Mouse (Mus musculus): Measurements from ENCODE around the gene Hmg20a. TPM values are rescaled to one million over a fixed set of nuclear protein-coding genes. Genes with fewer than 3 reads are reported as not detected.
A peak's percentile ranks its signal among the peaks of the same experiment; 100 is the strongest.

Gene Hmg20a
- polyA plus RNA-seq, 1 experiment from 2014 or later, result 36.2 TPM

DNA sequence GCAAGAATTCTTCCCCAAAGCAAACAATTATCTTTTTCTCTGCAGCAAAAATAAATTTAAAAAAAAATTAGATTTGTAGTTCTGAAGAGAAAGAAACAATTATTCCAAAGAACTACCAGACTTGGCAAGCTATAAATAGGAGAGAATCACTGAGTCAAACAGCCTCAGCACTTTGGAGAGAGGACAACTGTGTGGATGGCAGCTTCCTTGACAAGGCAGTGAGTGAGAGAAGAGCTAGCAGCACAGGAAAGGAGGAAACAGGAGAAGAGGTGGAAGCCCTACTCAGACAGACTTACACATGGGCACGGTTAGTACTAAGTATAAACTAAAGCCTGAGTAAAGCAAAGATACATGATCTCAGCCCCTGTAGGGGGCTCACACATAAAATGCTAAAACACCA is 22.1 kb upstream of the Hmg20a start:
- no peak overlapping the region for H3K4me2 ChIP-seq (ENCODE audit: low read length)
- ATAC-seq (replicated peaks; ENCODE audit: low FRiP score, low read depth) (no peak), DNase-seq (ENCODE audit: low spot score) (no peak)
- no peaks in the 10 kb centered on the region for H3K27me3 ChIP-seq (ENCODE audit: insufficient read depth, low read length)
- no peak overlapping the region for H3K9ac ChIP-seq (ENCODE audit: low read depth, low read length)
- 27% methylated on average over 1 of the region's 1 CpGs for WGBS
- H3K27ac ChIP-seq, result no peak overlapping the region
- no peaks in the 10 kb centered on the region for H3K36me3 ChIP-seq (ENCODE audit: insufficient read depth, low read length)
- TF ChIP-seq CTCF (IDR thresholded peaks at IDR 0.05; ENCODE audit: low read depth), result no peak
- H3K4me3 ChIP-seq (replicated peaks; ENCODE audit: low read depth, low read length), result no peak overlapping the region
- no peaks in the 10 kb centered on the region for H3K9me3 ChIP-seq (replicated peaks; ENCODE audit: low read length)
- H3K4me1 ChIP-seq (replicated peaks; ENCODE audit: insufficient read depth, low read length), result no peaks in the 10 kb centered on the region; the same call in 1 of the 2 replicates

DNA sequence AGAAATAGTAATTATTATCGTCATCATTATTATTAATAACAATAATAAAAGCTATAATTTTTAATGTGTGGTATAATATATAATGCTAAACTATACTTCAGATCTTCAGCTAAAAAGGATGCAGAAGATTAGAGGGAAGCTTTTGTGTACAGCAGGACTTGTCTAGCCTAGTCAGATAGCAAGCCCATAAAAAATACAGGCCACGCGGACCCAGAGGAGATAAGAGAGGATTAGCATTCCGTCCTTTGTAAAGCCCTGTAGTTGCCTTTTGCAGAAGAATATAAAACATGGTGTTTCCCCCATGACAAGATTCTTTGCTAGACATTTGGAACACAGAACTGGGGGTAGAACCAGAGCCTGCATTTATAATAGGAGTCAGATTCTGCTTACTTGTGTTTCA is 13.8 kb upstream of the Hmg20a start:
- 63% methylated on average over 4 of the region's 4 CpGs for WGBS
- H3K27me3 ChIP-seq (ENCODE audit: insufficient read depth, low read length), result no peaks in the 10 kb centered on the region
- no peak for ATAC-seq (replicated peaks; ENCODE audit: low FRiP score, low read depth)

DNA sequence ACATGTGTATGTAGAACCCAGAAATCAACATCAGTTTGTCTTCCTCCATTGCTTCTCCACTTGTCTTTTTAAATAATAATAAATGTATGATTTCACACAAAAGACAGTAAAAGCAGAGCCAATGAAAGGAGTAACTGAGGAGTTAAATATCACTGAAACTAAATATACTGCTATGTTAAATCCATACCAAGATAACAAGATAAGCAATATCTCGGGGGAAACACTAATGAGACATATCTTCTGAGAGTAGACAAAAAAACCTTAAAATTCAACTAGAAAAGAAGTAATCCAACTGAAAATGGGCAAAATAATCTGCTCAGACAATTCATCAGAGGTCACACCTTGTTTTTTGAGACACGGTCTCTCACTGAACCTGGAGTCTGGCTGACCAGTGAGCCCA is 8.5 kb upstream of the Hmg20a start:
- Histone ChIP-seq H3K9me3 (replicated peaks; ENCODE audit: low read length) (no peaks in the 10 kb centered on the region), H3K36me3 (ENCODE audit: insufficient read depth, low read length) (no peaks in the 10 kb centered on the region), H3K9ac (ENCODE audit: low read depth, low read length) (no peak overlapping the region), H3K27me3 (ENCODE audit: insufficient read depth, low read length) (no peaks in the 10 kb centered on the region), H3K4me3 (replicated peaks; ENCODE audit: low read depth, low read length) (no peak overlapping the region), H3K27ac (no peak overlapping the region), H3K4me2 (ENCODE audit: low read length) (no peak overlapping the region), H3K4me1 (replicated peaks; ENCODE audit: insufficient read depth, low read length) (no peaks in the 10 kb centered on the region)
- ATAC-seq (replicated peaks; ENCODE audit: low FRiP score, low read depth) (no peak), DNase-seq (ENCODE audit: low spot score) (no peak)
- WGBS, result 78% methylated on average over 2 of the region's 2 CpGs
- TF ChIP-seq CTCF (IDR thresholded peaks at IDR 0.05; ENCODE audit: low read depth), result no peak

More for the DNA sequence above, 13.8 kb upstream of the Hmg20a start:
- no peak overlapping the region for H3K4me3 ChIP-seq (replicated peaks; ENCODE audit: low read depth, low read length)
- H3K36me3 ChIP-seq (ENCODE audit: insufficient read depth, low read length), result no peaks in the 10 kb centered on the region
- no peak overlapping the region for H3K9ac ChIP-seq (ENCODE audit: low read depth, low read length)
- H3K4me2 ChIP-seq (ENCODE audit: low read length), result no peak overlapping the region
- TF ChIP-seq CTCF (IDR thresholded peaks at IDR 0.05; ENCODE audit: low read depth), result no peak
- H3K4me1 ChIP-seq (replicated peaks; ENCODE audit: insufficient read depth, low read length), result peaks cover 5% of the 10 kb centered on the region; the same call in 1 of the 2 replicates
- H3K9me3 ChIP-seq (replicated peaks; ENCODE audit: low read length), result no peaks in the 10 kb centered on the region
- DNase-seq (ENCODE audit: low spot score), result no peak
- no peak overlapping the region for H3K27ac ChIP-seq

DNA sequence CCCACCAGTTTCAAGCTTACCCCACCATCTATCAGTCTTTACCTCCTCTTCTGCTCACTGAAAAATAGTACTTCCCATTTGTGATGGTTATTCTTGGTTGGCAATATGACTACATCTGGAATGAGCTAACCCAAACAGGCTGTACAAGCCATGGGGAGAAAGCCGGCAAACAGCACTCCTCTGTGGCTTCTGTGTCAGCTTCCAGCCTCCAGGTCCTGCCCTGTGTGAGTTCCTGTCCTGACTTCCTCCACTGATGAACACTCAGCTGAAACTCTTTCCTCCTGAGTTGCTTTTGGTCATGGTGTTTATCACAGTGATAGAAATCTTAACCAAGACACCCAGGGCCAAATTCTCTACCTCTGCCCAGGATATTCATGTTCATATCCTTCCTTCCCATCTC is 5.7 kb upstream of the Hmg20a start:
- TF ChIP-seq CTCF (IDR thresholded peaks at IDR 0.05; ENCODE audit: low read depth), result no peak
- Histone ChIP-seq H3K27ac (no peak overlapping the region), H3K4me2 (ENCODE audit: low read length) (no peak overlapping the region), H3K27me3 (ENCODE audit: insufficient read depth, low read length) (no peaks in the 10 kb centered on the region), H3K9ac (ENCODE audit: low read depth, low read length) (no peak overlapping the region), H3K9me3 (replicated peaks; ENCODE audit: low read length) (no peaks in the 10 kb centered on the region), H3K4me3 (replicated peaks; ENCODE audit: low read depth, low read length) (no peak overlapping the region), H3K4me1 (replicated peaks; ENCODE audit: insufficient read depth, low read length) (peaks cover 3% of the 10 kb centered on the region; the same call in 1 of the 2 replicates), H3K36me3 (ENCODE audit: insufficient read depth, low read length) (no peaks in the 10 kb centered on the region)
- WGBS, result 62% methylated on average over 1 of the region's 1 CpGs
- DNase-seq (ENCODE audit: low spot score), result no peak
- no peak for ATAC-seq (replicated peaks; ENCODE audit: low FRiP score, low read depth)

DNA sequence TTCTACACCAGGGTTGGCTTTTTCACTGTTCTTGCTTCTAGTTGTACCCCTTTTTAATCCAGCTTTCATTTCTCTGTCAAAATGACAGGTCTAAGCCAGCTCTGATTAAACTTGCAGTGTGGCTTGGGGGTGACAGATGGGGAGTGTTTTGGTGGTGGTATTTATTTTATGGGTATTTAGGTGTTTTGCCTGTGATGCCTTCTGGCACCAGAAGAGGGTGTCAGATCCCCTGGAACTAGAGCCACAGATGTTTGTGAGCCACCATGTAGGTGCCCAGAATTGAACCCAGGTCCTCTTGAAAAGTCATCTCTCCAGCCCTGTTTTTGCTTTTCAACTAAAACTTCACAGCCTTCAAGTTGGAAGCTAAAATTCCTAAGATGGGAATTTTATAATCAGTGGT is 4.1 kb upstream of the Hmg20a start:
- no peak overlapping the region for H3K9ac ChIP-seq (ENCODE audit: low read depth, low read length)
- ATAC-seq (replicated peaks; ENCODE audit: low FRiP score, low read depth) (no peak), DNase-seq (ENCODE audit: low spot score) (no peak)
- H3K36me3 ChIP-seq (ENCODE audit: insufficient read depth, low read length), result no peaks in the 10 kb centered on the region
- no peak overlapping the region for H3K4me2 ChIP-seq (ENCODE audit: low read length)
- H3K27ac ChIP-seq, result no peak overlapping the region
- peaks cover 3% of the 10 kb centered on the region; the same call in 1 of the 2 replicates for H3K4me1 ChIP-seq (replicated peaks; ENCODE audit: insufficient read depth, low read length)
- no peaks in the 10 kb centered on the region for H3K9me3 ChIP-seq (replicated peaks; ENCODE audit: low read length)
- peak; percentile 24; the same call in 1 of the 2 replicates for TF ChIP-seq CTCF (IDR thresholded peaks at IDR 0.05; ENCODE audit: low read depth)
- no peaks in the 10 kb centered on the region for H3K27me3 ChIP-seq (ENCODE audit: insufficient read depth, low read length)
- H3K4me3 ChIP-seq (replicated peaks; ENCODE audit: low read depth, low read length), result no peak overlapping the region

DNA sequence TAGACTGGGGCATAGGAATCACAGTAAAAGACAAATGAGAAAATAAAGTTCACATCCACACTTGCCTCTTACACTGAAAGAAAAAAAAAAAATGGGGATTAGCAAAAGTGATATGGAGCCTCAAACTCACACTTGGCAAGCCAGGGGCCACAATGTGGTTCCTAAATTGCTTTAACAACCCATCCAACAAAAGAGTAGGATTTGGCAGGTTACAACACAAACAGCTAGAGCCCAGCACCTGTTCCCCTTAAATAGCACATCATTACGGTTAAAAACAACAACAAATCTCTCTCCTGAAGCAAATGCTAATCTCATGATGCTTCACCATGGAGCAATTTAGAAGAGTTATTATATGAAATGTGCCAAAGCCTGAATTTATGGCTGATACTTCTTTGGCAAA is 3.0 kb upstream of the Hmg20a start:
- Histone ChIP-seq H3K4me3 (replicated peaks; ENCODE audit: low read depth, low read length) (no peak overlapping the region), H3K27ac (no peak overlapping the region), H3K4me2 (ENCODE audit: low read length) (peak overlapping the region; percentile 72; the same call in 1 of the 2 replicates), H3K36me3 (ENCODE audit: insufficient read depth, low read length) (no peaks in the 10 kb centered on the region), H3K9me3 (replicated peaks; ENCODE audit: low read length) (no peaks in the 10 kb centered on the region), H3K9ac (ENCODE audit: low read depth, low read length) (no peak overlapping the region), H3K27me3 (ENCODE audit: insufficient read depth, low read length) (no peaks in the 10 kb centered on the region), H3K4me1 (replicated peaks; ENCODE audit: insufficient read depth, low read length) (peaks cover 3% of the 10 kb centered on the region; the same call in 1 of the 2 replicates)
- WGBS, result 85% methylated on average over 1 of the region's 1 CpGs
- ATAC-seq (replicated peaks; ENCODE audit: low FRiP score, low read depth), result no peak
- TF ChIP-seq CTCF (IDR thresholded peaks at IDR 0.05; ENCODE audit: low read depth), result no peak
- no peak for DNase-seq (ENCODE audit: low spot score)
